Mouse (Mus musculus) embryonic facial prominence, embryonic 15.5 days (tissue): ENCODE measurements around the gene Gm21761. TPM values are rescaled to one million over a fixed set of nuclear protein-coding genes. Genes with fewer than 3 reads are reported as not detected.
A peak's percentile ranks its signal among the peaks of the same experiment; 100 is the strongest.
"Not testable (repeated sequence)": the region's sequence is repeated elsewhere in the genome, so short reads cannot be mapped to it uniquely, and the experiment has no call there.

ENCODE experiments used
- ATAC-seq: fragments of 200-750 bp; cut with Nextera tagmentation; 2 replicates; pipeline ENCODE4 v1.8.0; 2017; ENCODE audit warnings: low read depth, moderate TSS enrichment; ENCODE audit not compliant: insufficient number of reproducible peaks, low FRiP score, low TSS enrichment
- H3K27ac ChIP-seq: fragments of 300-500 bp; sonication (generic); replicated peaks from 2 replicates; pipeline ENCODE4 v1.5.1; 2015; ENCODE audit warnings: mild to moderate bottlenecking, inconsistent platforms
- H3K27me3 ChIP-seq: fragments of 300-500 bp; sonication (generic); 2 replicates; pipeline ENCODE4 v1.6.1; 2015; ENCODE audit warnings: inconsistent platforms
- H3K36me3 ChIP-seq: fragments of 300-500 bp; sonication (generic); 2 replicates; pipeline ENCODE4 v1.6.1; 2015; ENCODE audit warnings: mild to moderate bottlenecking, inconsistent platforms
- H3K4me1 ChIP-seq: fragments of 300-500 bp; sonication (generic); 2 replicates; pipeline ENCODE4 v1.6.1; 2015; ENCODE audit warnings: inconsistent platforms
- H3K4me2 ChIP-seq: fragments of 300-500 bp; sonication (generic); replicated peaks from 2 replicates; pipeline ENCODE4 v1.6.1; 2015; ENCODE audit warnings: mild to moderate bottlenecking, inconsistent platforms
- H3K4me3 ChIP-seq: fragments of 300-500 bp; sonication (generic); replicated peaks from 2 replicates; pipeline ENCODE4 v1.5.1; 2015; ENCODE audit warnings: mild to moderate bottlenecking, inconsistent platforms
- H3K9ac ChIP-seq: fragments of 300-500 bp; sonication (generic); 2 replicates; pipeline ENCODE4 v1.6.1; 2015; ENCODE audit warnings: inconsistent platforms
- H3K9me3 ChIP-seq: fragments of 300-500 bp; sonication (generic); replicated peaks from 2 replicates; pipeline ENCODE4 v1.6.1; 2016; ENCODE audit warnings: inconsistent platforms
- WGBS: fragments of 180-500 bp; shearing (Covaris S2); methylation state at CpG from one replicate; pipeline ENCODE4 v1.1.7; 2015; 5-methylcytosine and 5-hydroxymethylcytosine counted together
- polyA plus RNA-seq: library from polyadenylated mRNA; unstranded; fragments of >200 nt; fragmentation: Nextera tagmentation; extraction: Ambion mirVana; gene quantifications from 2 replicates; pipeline ENCODE4 v1.2.1, GENCODE M21; 2015

Gm21761 gene
- polyA plus RNA-seq, result not detected in 2 replicates

DNA sequence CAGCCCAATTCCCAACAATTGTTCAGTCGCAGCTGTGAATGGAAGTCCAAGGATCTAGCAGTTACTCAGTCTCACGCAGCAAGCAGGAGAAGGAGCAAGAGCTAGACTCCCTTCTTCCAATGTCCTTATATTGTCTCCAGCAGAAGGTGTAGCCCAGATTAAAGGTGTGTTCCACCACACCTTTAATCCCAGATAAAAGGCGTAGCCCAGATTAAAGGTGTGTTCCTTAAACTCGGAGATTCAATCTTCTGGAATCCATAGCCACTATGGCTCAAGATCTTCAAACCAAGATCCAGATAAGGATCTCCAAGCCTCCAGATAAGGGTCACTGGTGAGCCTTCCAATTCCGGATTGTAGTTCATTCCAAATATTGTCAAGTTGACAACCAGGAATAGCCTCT, at the start of gene Gm21761:
Gm21761 (minus strand) TSS at position 101 of the 400 bp plus-strand sequence.
- not testable (repeated sequence) for ATAC-seq
- WGBS, result 80% methylated on average over 1 of the region's 5 CpGs

DNA sequence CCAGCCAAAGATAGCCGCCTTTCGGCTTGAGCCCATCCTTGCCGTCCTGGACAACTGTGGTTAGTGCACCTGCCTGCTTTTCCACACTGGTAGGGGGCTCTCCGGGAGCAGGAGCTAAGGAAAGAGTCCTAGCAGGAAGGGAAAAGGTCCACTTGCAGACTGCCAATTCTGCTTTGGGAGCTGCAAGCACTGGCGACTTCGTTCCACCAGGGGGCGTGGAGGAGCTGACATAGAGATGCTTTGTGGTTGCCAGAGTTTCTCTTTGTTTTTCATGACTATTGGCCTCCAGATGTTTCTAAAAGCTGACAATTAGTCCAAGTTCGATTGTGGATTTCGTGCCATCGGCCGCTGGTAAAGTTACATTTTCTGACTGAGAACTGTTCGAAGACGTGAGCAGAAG, 40.1 kb upstream of the Gm21761 start:
- not testable (repeated sequence) for H3K27me3 ChIP-seq, H3K9ac ChIP-seq, H3K27ac ChIP-seq, H3K4me1 ChIP-seq, H3K4me3 ChIP-seq, H3K4me2 ChIP-seq, ATAC-seq, H3K36me3 ChIP-seq, H3K9me3 ChIP-seq
- WGBS, result no CpG with 5 or more reads among the region's 13 CpGs

More for the DNA sequence above, at the start of gene Gm21761:
- H3K36me3 ChIP-seq, H3K9ac ChIP-seq, H3K27ac ChIP-seq, H3K4me2 ChIP-seq, H3K4me1 ChIP-seq, H3K4me3 ChIP-seq, H3K9me3 ChIP-seq, H3K27me3 ChIP-seq: not testable (repeated sequence)

DNA sequence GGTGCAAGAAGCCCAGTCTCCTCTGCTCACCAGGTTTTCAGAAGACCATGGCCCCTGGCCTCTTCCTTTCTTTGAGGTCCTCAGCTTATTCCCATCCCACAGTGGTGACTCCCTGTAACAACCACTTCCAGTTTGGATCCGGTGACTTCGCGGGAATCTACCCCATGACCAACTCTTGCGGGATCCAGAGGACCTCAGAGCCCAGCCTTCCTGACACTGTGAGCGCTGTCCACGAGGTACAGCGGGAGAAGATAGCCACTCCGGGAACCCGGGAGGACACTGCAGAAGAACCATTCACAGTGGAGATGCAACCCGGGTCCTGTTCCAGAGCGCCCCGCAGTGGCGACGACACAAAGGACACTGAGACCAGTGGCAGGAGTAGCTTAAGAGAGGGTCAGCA, 39.1 kb upstream of the Gm21761 start:
- no CpG with 5 or more reads among the region's 14 CpGs for WGBS
- ATAC-seq, result not testable (repeated sequence)

DNA sequence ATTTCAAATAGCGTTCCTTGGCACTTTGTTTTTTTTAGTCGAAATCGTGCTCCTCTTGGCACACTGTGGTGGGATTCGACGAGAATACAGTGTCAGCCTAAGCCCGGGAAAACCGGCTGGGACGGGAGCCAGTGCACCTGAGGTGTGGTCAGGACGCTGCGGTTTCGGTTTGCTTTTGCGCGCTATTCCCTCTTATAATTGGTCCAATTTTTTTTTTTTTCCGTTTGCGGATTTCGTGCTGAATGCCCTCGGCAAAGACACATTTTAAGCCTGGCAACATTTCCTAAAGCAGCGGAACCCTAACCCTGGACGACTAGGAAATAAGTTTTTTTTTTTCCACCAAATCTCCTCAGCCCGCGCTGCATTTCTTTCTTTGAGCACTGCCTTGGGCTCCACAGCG, 36.9 kb upstream of the Gm21761 start:
- 0% methylated on average over 21 of the region's 22 CpGs for WGBS
- H3K4me2 ChIP-seq, result peak overlapping the region; percentile 32; the same call in 1 of the 2 replicates

More for the DNA sequence above, 39.1 kb upstream of the Gm21761 start:
- not testable (repeated sequence) for H3K9me3 ChIP-seq, H3K4me2 ChIP-seq, H3K36me3 ChIP-seq, H3K27ac ChIP-seq, H3K27me3 ChIP-seq, H3K4me3 ChIP-seq, H3K9ac ChIP-seq, H3K4me1 ChIP-seq

DNA sequence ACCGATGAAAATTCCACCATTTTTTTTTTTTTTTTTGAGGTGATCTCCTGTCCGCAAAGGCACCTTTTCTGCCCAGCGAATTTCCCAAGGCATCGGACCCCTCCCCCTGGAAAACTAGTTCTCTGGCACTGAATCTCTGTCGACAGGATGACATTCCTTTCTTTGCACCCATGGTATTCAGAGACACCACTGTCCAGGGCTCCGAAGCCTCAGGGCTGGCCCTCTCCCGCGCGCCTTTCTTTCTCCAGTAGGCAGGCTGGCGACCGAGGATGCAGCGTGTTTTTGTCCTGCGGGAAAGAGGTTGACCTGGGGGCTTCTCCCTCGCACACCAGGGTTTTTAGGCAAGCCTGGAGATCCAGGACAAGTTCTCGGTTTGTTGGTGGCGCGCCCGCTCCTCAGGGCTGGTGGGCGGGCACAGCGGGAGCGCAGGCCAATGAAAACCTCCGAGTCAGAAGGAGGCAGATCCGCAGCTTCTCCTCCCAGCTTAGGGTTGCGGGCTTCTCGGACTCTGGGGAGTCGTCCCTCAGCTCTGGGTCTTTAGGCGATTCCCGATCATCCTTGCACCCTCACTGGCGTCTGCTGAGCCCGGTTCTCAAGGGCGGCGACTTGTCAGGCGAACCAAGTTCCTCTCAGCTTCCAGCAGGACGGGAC, 36.4 kb upstream of the Gm21761 start:
- WGBS, result 0% methylated on average over 15 of the region's 34 CpGs
- peak overlapping the region; percentile 32; the same call in 1 of the 2 replicates for H3K4me2 ChIP-seq
- H3K9me3 ChIP-seq, H3K4me1 ChIP-seq, H3K27me3 ChIP-seq, H3K9ac ChIP-seq, H3K27ac ChIP-seq, ATAC-seq, H3K36me3 ChIP-seq: not testable (repeated sequence)
- peak overlapping the region; percentile 27 for H3K4me3 ChIP-seq

More for the DNA sequence above, 36.9 kb upstream of the Gm21761 start:
- not testable (repeated sequence) for H3K4me1 ChIP-seq, H3K27me3 ChIP-seq, ATAC-seq, H3K9ac ChIP-seq, H3K27ac ChIP-seq, H3K9me3 ChIP-seq, H3K36me3 ChIP-seq
- peak overlapping the region; percentile 27 for H3K4me3 ChIP-seq

DNA sequence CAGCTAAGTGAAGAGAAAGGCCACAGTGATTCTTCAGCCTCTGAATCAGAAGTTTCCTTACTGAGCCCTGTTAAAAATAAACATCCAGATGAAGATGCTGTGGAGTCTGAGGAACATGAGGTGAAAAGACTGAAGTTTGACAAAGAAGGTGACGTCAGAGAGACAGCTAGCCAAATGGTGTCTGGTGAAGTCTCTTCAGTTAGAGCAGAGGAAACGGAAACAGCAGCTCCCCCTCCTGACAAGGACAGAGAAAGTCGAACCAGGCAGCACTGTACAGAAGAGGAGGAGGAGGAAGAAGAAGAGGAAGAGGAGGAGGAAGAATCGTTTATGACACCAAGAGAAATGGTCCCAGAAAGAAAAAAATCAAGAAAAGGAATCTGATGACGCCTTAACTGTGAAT, 33.8 kb upstream of the Gm21761 start:
- H3K9ac ChIP-seq, H3K4me1 ChIP-seq, H3K36me3 ChIP-seq, H3K27ac ChIP-seq, H3K9me3 ChIP-seq, H3K4me2 ChIP-seq, ATAC-seq, H3K27me3 ChIP-seq, H3K4me3 ChIP-seq: not testable (repeated sequence)
- WGBS, result no CpG with 5 or more reads among the region's 5 CpGs

DNA sequence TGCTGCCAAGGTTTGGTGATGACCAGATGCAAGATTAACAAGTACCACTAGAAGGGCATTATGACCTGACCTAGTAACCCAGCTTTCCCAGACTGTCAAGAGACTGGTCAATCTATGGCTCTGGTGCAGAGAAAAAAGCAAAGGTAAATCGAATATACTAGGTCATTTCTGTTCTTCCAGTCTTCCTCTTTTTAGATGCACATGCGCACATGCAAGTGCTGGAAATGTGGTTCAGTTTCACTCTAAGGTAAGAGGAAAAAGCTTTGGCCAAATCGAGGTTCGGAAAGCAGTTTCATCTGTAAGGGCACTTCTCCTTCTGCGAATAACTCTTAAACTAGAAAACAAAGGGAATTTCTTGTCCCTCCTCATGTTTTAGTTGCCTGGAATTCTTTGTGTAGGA, 26.5 kb upstream of the Gm21761 start:
- not testable (repeated sequence) for H3K9me3 ChIP-seq, H3K36me3 ChIP-seq, H3K4me1 ChIP-seq, ATAC-seq, H3K4me3 ChIP-seq, H3K27ac ChIP-seq, H3K9ac ChIP-seq, H3K4me2 ChIP-seq, H3K27me3 ChIP-seq
- no CpG with 5 or more reads among the region's 5 CpGs for WGBS

DNA sequence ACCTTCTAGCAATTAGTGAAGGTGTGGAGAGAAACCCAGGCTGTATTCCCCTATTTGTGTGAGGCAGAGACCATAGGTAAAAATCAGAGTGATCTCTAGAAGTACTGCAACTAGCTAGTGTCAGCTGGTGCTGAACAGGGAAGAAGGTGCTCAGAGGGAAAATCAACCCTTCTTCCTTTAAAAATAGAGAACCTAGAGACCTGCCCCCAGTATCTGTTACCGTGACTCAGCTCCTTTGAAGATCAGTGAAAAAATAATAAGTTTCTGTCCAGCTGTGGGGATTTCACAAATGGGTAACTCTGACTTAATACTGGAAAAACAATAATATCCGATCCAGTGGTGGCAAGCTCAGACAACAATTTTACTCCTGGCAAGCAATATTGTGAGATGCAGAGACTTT, 26.0 kb upstream of the Gm21761 start:
- not testable (repeated sequence) for H3K9ac ChIP-seq, H3K36me3 ChIP-seq, H3K27me3 ChIP-seq, H3K4me3 ChIP-seq, ATAC-seq, H3K27ac ChIP-seq, H3K4me2 ChIP-seq, H3K9me3 ChIP-seq, H3K4me1 ChIP-seq
- 65% methylated on average over 2 of the region's 2 CpGs for WGBS

DNA sequence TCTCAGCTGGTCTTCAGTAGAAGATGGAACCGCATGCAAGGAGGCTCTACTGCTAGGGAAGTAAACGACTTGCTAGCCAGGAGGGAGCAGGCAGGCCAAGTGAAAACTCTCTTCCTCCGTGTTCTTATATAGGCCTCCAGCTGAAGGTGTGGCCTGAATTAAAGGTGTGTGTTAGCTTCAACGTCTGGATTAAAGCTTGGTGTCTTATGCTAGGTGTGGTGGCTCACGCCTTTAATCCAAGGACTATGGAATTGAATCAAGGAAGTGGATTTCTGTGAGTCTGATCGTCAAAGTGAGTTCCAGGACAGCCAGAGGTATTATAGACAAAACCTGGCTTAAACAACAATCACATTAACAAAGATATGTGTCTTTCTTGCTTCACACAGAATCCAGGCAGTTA, 21.6 kb upstream of the Gm21761 start, which contains the start of gene B020031M17Rik:
B020031M17Rik (minus strand) TSS at position 101 of the 400 bp plus-strand sequence.
- not testable (repeated sequence) for H3K36me3 ChIP-seq, H3K27me3 ChIP-seq, H3K4me2 ChIP-seq, H3K27ac ChIP-seq, H3K4me3 ChIP-seq, H3K9me3 ChIP-seq, H3K4me1 ChIP-seq, ATAC-seq, H3K9ac ChIP-seq
- 70% methylated on average over 4 of the region's 6 CpGs for WGBS

DNA sequence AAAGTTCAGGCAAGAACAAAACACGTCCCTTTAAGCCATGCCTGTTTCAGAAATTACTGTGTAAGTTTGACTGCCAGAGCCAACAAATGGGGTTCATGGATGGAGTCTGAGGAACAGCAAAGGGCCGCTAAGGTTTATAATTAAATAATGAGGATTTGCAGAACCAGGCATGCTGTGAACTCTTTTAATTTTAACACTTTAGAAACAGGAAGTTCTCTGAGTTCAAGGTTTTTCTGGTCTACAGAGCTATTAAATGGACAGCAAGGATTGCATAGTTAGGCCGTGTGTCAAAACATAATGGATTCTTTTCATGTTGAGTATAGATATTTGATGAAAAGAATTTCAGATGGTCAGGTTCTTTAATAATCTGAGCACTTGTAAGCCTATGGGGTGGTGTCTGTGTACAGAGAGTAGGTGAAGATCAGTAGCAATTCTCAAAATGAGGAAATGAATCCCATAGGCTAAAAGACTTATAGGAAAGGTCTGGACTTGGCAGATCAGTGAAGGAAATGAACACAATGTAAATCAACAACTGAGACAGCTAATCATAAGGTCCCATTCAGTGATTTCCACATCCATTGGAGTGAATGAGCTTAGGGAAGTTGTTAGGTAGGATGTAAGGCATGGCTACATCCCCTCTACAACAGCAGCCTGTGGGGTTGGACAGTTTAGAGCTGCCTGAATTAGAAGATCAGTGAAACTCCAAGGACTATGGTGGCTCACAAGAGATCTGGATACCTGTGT, 4.3 kb downstream of the Gm21761 start:
- 74% methylated on average over 3 of the region's 3 CpGs for WGBS
- H3K4me2 ChIP-seq, result not testable (repeated sequence)

DNA sequence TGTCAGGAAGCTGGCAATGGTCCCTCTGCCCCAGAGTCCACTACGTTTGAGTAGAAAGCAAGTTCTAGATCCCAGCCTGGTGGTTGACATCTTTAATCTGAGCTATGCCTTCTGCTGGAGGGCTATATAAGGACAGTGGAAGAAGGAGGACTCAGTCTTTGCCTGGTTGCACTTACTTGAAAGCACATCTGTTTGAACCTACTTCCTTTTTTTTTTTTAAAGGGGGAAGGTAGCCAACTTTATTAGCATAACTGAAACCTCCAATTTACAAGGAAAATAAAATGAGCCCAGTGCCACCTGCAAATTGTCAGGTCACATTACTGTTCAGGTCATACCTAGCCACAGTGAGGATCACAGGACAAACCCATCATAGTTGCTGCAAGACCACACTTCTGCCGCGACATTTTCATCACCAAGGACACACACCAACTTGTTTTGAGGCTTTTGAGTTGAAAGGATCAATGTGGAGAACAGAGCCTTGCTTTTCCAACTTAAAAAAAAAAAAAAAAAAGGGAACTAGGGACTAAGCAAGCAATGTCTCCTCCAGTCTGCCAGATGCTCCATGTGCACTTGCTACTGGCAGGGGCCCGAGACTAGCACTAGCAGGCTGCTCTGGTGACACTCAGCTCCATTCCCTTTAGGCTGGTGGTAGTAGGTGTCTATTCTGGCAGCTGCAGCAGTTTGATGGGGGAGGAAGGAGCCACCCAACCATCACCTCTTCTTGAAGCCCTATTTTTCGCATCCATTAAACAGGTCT, 11.9 kb downstream of the Gm21761 start:
- 83% methylated on average over 4 of the region's 5 CpGs for WGBS
- not testable (repeated sequence) for H3K4me3 ChIP-seq

More for the DNA sequence above, 4.3 kb downstream of the Gm21761 start:
- not testable (repeated sequence) for H3K36me3 ChIP-seq, ATAC-seq, H3K4me1 ChIP-seq, H3K9ac ChIP-seq, H3K27ac ChIP-seq, H3K4me3 ChIP-seq, H3K27me3 ChIP-seq, H3K9me3 ChIP-seq

More for the DNA sequence above, 11.9 kb downstream of the Gm21761 start:
- not testable (repeated sequence) for H3K9ac ChIP-seq, ATAC-seq, H3K4me1 ChIP-seq, H3K27ac ChIP-seq, H3K4me2 ChIP-seq, H3K36me3 ChIP-seq, H3K27me3 ChIP-seq, H3K9me3 ChIP-seq
